Mouse (Mus musculus) c-Kit-positive CD71-negative TER-119-negative erythroid progenitor cells, embryonic 14.5 days (primary cell): ENCODE results near the gene Ndc80.
"Not testable (repeated sequence)": the region's sequence is repeated elsewhere in the genome, so short reads cannot be mapped to it uniquely, and the experiment has no call there.

Experiments used
- DNase-seq: peaks from one replicate; pipeline ENCODE4 v3.0.0-alpha.2; 2013; ENCODE audit warnings: low read depth

Ndc80 gene

GRCm38 (mm10) chr17:71477481-71477880, 49.2 kb downstream of the Ndc80 start:
- no peak for DNase-seq

- DNase-seq, result no peak
Observed at GRCm38 (mm10) chr17:71476346-71477020, 50.2 kb downstream of the Ndc80 start.

- peak; percentile 37 for DNase-seq
Observed at GRCm38 (mm10) chr17:71475705-71476089, 51.0 kb downstream of the Ndc80 start.

- peak; percentile 85 for DNase-seq
Observed at GRCm38 (mm10) chr17:71474762-71475704, 51.6 kb downstream of the Ndc80 start, which contains the start of gene Smchd1. Gene Smchd1, minus strand, starts transcription at chr17:71475343.

- DNase-seq, result no peak
Observed at GRCm38 (mm10) chr17:71474128-71474527, 52.5 kb downstream of the Ndc80 start.

- no peak for DNase-seq
Observed at GRCm38 (mm10) chr17:71471261-71471660, 55.4 kb downstream of the Ndc80 start.

GRCm38 (mm10) chr17:71460312-71460711, 66.3 kb downstream of the Ndc80 start:
- DNase-seq, result no peak

GRCm38 (mm10) chr17:71459818-71460217, 66.8 kb downstream of the Ndc80 start, which contains the start of gene Gm4707:
Gene Gm4707, minus strand, starts transcription at chr17:71459918.
- no peak for DNase-seq

GRCm38 (mm10) chr17:71457361-71457760, 69.3 kb downstream of the Ndc80 start:
- DNase-seq, result not testable (repeated sequence)
